Mouse (Mus musculus) gastrocnemius, postnatal 36 days (tissue): Measurements from ENCODE around the gene Rab3gap2. TPM values are rescaled to one million over a fixed set of nuclear protein-coding genes. Genes with fewer than 3 reads are reported as not detected.
"Not testable (repeated sequence)": the region's sequence is repeated elsewhere in the genome, so short reads cannot be mapped to it uniquely, and the experiment has no call there.

Experiments
- DNase-seq, 2 experiments: peaks; one replicate each; pipeline ENCODE4 v3.0.0; 2022
- intact Hi-C: fragments of 180-260 bp; cut with DNase I; formaldehyde crosslinking; loops from one replicate; pipeline ENCODE4 v1.15.1; 2025
- microRNA-seq, 2 experiments: library from miRNA; unstranded; fragments of <30 nt; microRNA quantifications; one replicate each; pipeline ENCODE4 v1.2.0; 2021
- total RNA-seq, 2 experiments: library from RNA; stranded (reverse); gene quantifications; 2 replicates each; pipeline ENCODE4 v1.2.3; 2021

Gene Rab3gap2
- total RNA-seq, 2 experiments from 2014 or later: 14.7 to 17.1 TPM

- intact Hi-C loops: not testable (repeated sequence)
These were observed 123.9 kb downstream of the Rab3gap2 start for GRCm38 (mm10) chr1:185327754-185328345.

GRCm38 (mm10) chr1:185328721-185329610, 125.0 kb downstream of the Rab3gap2 start, which contains the start of gene Iars2:
Iars2 (minus strand) TSS chr1:185329396.
- DNase-seq: peak; percentile 85 to 91
- intact Hi-C loops: no loop called here

More at GRCm38 (mm10) chr1:185327754-185328345, 123.9 kb downstream of the Rab3gap2 start:
- not testable (repeated sequence) for DNase-seq

GRCm38 (mm10) chr1:185329851-185330250, 125.9 kb downstream of the Rab3gap2 start:
- no peak for DNase-seq
- intact Hi-C loops: no loop called here

- intact Hi-C loops: no loop called here
- no peak for DNase-seq
These were observed 127.4 kb downstream of the Rab3gap2 start for GRCm38 (mm10) chr1:185331364-185331763.

- intact Hi-C loops: no loop called here
- peak; percentile 79 to 85 for DNase-seq
These were observed 128.1 kb downstream of the Rab3gap2 start, which contains the start of gene Bpnt1 for GRCm38 (mm10) chr1:185331983-185332430. Bpnt1 (plus strand) TSS chr1:185332149.

- intact Hi-C loops: no loop called here
- no peak for DNase-seq
These were observed 129.7 kb downstream of the Rab3gap2 start for GRCm38 (mm10) chr1:185333651-185334050.

- peak in 1 of 2 experiments; percentile 8 for DNase-seq
- intact Hi-C loops: no loop called here
These were observed 130.2 kb downstream of the Rab3gap2 start for GRCm38 (mm10) chr1:185334136-185334535.

- intact Hi-C loops: no loop called here
- DNase-seq: no peak
These were observed 131.4 kb downstream of the Rab3gap2 start for GRCm38 (mm10) chr1:185335231-185335765.

Small RNAs within 50 kb of the gene (microRNA-seq; reads per million reads assigned to microRNA genes)
- gene Mir194-1 (0.72 to 0.74 reads per million in 2 experiments), gene Mir215 (1.4 to 3.7 reads per million in 2 experiments), gene Mir664 (92.7 to 122 reads per million in 2 experiments)

Other genes starting within 250 kb of the Rab3gap2 start
- gene Mark1, start 204.5 kb upstream of the Rab3gap2 start, total RNA-seq: 1 to 10 TPM; 1.5 to 3.2 TPM
- gene Iars2, start 125.3 kb downstream of the Rab3gap2 start, total RNA-seq: 10 to 100 TPM; 36.6 to 38.9 TPM
- gene Bpnt1, start 128.0 kb downstream of the Rab3gap2 start, total RNA-seq: 10 to 100 TPM; 13.2 to 15.0 TPM
- 100 to 1,000 TPM; 129 to 141 TPM for gene Eprs, start 158.9 kb downstream of the Rab3gap2 start, total RNA-seq